1 mouse cellular context compared by ENCODE assay signal in the genomic region with DNA sequence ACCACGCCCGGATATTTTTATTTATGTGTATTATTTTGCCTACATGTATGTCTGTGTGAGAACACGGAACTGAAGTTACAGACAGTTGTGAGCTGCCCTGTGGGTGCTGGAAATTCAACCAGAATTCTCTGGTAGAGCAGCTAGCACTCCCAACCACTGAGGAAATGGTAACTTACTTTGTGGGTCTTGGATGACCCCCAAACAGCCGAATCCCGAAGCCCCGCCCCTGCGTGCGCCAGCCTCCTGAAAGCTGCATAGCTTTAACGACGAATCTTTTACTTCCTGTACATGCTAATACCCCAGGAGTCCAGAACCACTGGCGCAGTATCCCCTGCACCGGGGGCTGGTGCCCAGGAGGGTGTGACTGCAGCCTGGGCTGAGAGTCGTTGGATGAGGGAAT.
TF ChIP-seq lines count a peak whose summit lies in the region.

No protein-coding gene starts in this region.

TF ChIP-seq in MEL, 35 proteins besides CTCF, POLR2A, EP300 and RAD21 (continued from another document):
- no peak for TF ChIP-seq MAFK (IDR thresholded peaks at IDR 0.05; ENCODE audit: borderline replicate concordance, low read depth, low read length)
- TF ChIP-seq TCF12 (IDR thresholded peaks at IDR 0.05; ENCODE audit: low read depth, low read length) = no peak
- peak; percentile 40 for TF ChIP-seq NELFE (IDR thresholded peaks at IDR 0.05; ENCODE audit: low read depth, low read length)
- TF ChIP-seq MYB (IDR thresholded peaks at IDR 0.05; ENCODE audit: low read depth, low read length) = no peak
- no peak for TF ChIP-seq ZC3H11A (IDR thresholded peaks at IDR 0.05; ENCODE audit: low read depth, low read length)
- no peak for TF ChIP-seq UBTF (IDR thresholded peaks at IDR 0.05; ENCODE audit: borderline replicate concordance, insufficient read depth, low read depth, low read length)
- TF ChIP-seq CHD2 (IDR thresholded peaks at IDR 0.05; ENCODE audit: low read length) = no peak
- TF ChIP-seq KAT2A (conservative IDR thresholded peaks at IDR 0.05; ENCODE audit: low read depth, low read length) = no peak
- TF ChIP-seq JUND (IDR thresholded peaks at IDR 0.05; ENCODE audit: low read depth, low read length) = no peak
- TF ChIP-seq POLR2AphosphoS5 (IDR thresholded peaks at IDR 0.05; ENCODE audit: borderline replicate concordance, low read depth, low read length) = no peak
- no peak for TF ChIP-seq E2F4 (IDR thresholded peaks at IDR 0.05; ENCODE audit: borderline replicate concordance, low read depth, low read length)
- no peak for TF ChIP-seq GATA1 (IDR thresholded peaks at IDR 0.05; ENCODE audit: low read depth, low read length)
- no peak for TF ChIP-seq ZKSCAN1 (IDR thresholded peaks at IDR 0.05; ENCODE audit: low read depth, low read length)
- no peak for TF ChIP-seq MAX (IDR thresholded peaks at IDR 0.05; ENCODE audit: low read length)
- TF ChIP-seq POLR2AphosphoS2 (IDR thresholded peaks at IDR 0.05; ENCODE audit: low read length) = no peak
- TF ChIP-seq ZNF384 (IDR thresholded peaks at IDR 0.05; ENCODE audit: low read depth, low read length) = no peak
- TF ChIP-seq TBP (IDR thresholded peaks at IDR 0.05; ENCODE audit: low read depth, low read length) = peak; percentile 68
- TF ChIP-seq ETS1 (IDR thresholded peaks at IDR 0.05; ENCODE audit: low read depth, low read length) = no peak
TF ChIP-seq in MEL: peak in this region for 6.
